Comparison of ENCODE assay signal across 8 mouse cellular contexts in genomic region chr15:97351016-97351415, GRCm38 (mm10).
DNase-seq lines count a peak whose midpoint lies in the region; ATAC-seq and TF ChIP-seq lines count a peak whose summit lies in the region.

No protein-coding gene starts in this region.

- DNase-seq in heart, adult 11 months, result peak; percentile 96
- DNase-seq in heart, embryonic 10.5 days (ENCODE audit: low spot score), result no peak
- DNase-seq in MEL (ENCODE audit: low read depth, low spot score), result peak; percentile 70
- peak; percentile 3 to 27 for DNase-seq in frontal cortex, adult 2 months (ENCODE audit: extremely low spot score in 1 of 2, low spot score in 1 of 2)
- peak; percentile 68 for DNase-seq in kidney, postnatal 14 days
- DNase-seq in lung, postnatal 4 days, result peak; percentile 81 to 86
- no peak for DNase-seq in Muller cell, postnatal 12 days (ENCODE audit: inconsistent ontology term)
- DNase-seq in hindbrain, embryonic 11.5 days (ENCODE audit: low spot score), result no peak

- no peaks in the 10 kb centered on the region for H3K36me3 ChIP-seq in heart, embryonic 10.5 days
- H3K36me3 ChIP-seq in MEL (ENCODE audit: control insufficient read depth in 1 of 2, insufficient read depth in 2 of 2, low read length in 2 of 2), result peaks cover 0 to 29% of the 10 kb centered on the region in 2 experiments; a peak in 2 of 4 replicates
- H3K36me3 ChIP-seq in hindbrain, embryonic 11.5 days (ENCODE audit: control insufficient read depth, insufficient read depth, low read length), result no peaks in the 10 kb centered on the region

- no peak for ATAC-seq in hindbrain, embryonic 11.5 days (ENCODE audit: low FRiP score)

- no peak for TF ChIP-seq EP300 in MEL (IDR thresholded peaks at IDR 0.05; ENCODE audit: low read depth in 1 of 2, low read length in 2 of 2)

- H3K79me2 ChIP-seq in MEL (ENCODE audit: control insufficient read depth, insufficient read depth, low read length, poor library complexity), result no peaks in the 10 kb centered on the region

- no peak; a peak in 1 of 4 replicates for TF ChIP-seq POLR2A in MEL (IDR thresholded peaks at IDR 0.05; ENCODE audit: control insufficient read depth in 1 of 2, insufficient read depth in 1 of 2, low read depth in 1 of 2, low read length in 2 of 2, poor library complexity in 1 of 2)

- TF ChIP-seq RAD21 in MEL (IDR thresholded peaks at IDR 0.05; ENCODE audit: low read depth, low read length), result no peak

- no peak overlapping the region for H3K27ac ChIP-seq in heart, embryonic 10.5 days
- H3K27ac ChIP-seq in MEL (ENCODE audit: control insufficient read depth, low read depth, low read length), result peak overlapping the region; percentile 73
- no peak overlapping the region for H3K27ac ChIP-seq in hindbrain, embryonic 11.5 days (ENCODE audit: low read depth, low read length)

- peaks cover 11% of the 10 kb centered on the region; the same call in 1 of the 2 replicates for H3K27me3 ChIP-seq in heart, embryonic 10.5 days (ENCODE audit: insufficient read depth, poor library complexity, severe bottlenecking)
- no peaks in the 10 kb centered on the region for H3K27me3 ChIP-seq in MEL (ENCODE audit: control insufficient read depth in 1 of 2, insufficient read depth in 2 of 2, low read length in 2 of 2)
- no peaks in the 10 kb centered on the region for H3K27me3 ChIP-seq in hindbrain, embryonic 11.5 days (ENCODE audit: control insufficient read depth, insufficient read depth, low read length)

- H3K9me3 ChIP-seq in heart, embryonic 10.5 days, result no peaks in the 10 kb centered on the region
- no peaks in the 10 kb centered on the region for H3K9me3 ChIP-seq in MEL (replicated peaks; ENCODE audit: insufficient read depth, low read length)
- no peaks in the 10 kb centered on the region for H3K9me3 ChIP-seq in hindbrain, embryonic 11.5 days (ENCODE audit: control insufficient read depth, low read length)

- H3K4me3 ChIP-seq in heart, embryonic 10.5 days, result no peak overlapping the region
- 0 out of 4 replicates have a peak overlapping the region, but pooled peaks of 1 of the 2 experiments have one; percentile 8 for H3K4me3 ChIP-seq in MEL (ENCODE audit: control insufficient read depth in 1 of 2, insufficient read depth in 1 of 2, low read depth in 2 of 2, low read length in 2 of 2)
- no peak overlapping the region for H3K4me3 ChIP-seq in hindbrain, embryonic 11.5 days (ENCODE audit: low read depth, low read length)

- 71% methylated on average over 8 of the region's 8 CpGs for WGBS in heart, embryonic 10.5 days
- 79% methylated on average over 8 of the region's 8 CpGs for WGBS in hindbrain, embryonic 11.5 days

- H3K4me1 ChIP-seq in heart, embryonic 10.5 days, result peaks cover 14% of the 10 kb centered on the region; the same call in 1 of the 2 replicates
- peaks cover 17 to 27% of the 10 kb centered on the region in 2 experiments for H3K4me1 ChIP-seq in MEL (ENCODE audit: control insufficient read depth in 1 of 2, insufficient read depth in 2 of 2, low read length in 2 of 2)
- H3K4me1 ChIP-seq in hindbrain, embryonic 11.5 days (replicated peaks; ENCODE audit: control insufficient read depth, insufficient read depth, low read length), result no peaks in the 10 kb centered on the region

- H3K9ac ChIP-seq in MEL (ENCODE audit: control insufficient read depth, low read depth, low read length, poor library complexity, severe bottlenecking), result peak overlapping the region; percentile 44
- H3K9ac ChIP-seq in hindbrain, embryonic 11.5 days (ENCODE audit: low read depth, low read length), result no peak overlapping the region

- no peak overlapping the region for H3K4me2 ChIP-seq in hindbrain, embryonic 11.5 days (replicated peaks; ENCODE audit: low read depth, low read length)

- TF ChIP-seq CTCF in MEL (IDR thresholded peaks at IDR 0.05 in 2 of 3, conservative IDR thresholded peaks at IDR 0.05 in 1 of 3; ENCODE audit: control insufficient read depth in 1 of 3, insufficient read depth in 1 of 3, low read depth in 2 of 3, low read length in 3 of 3, poor library complexity in 1 of 3, severe bottlenecking in 1 of 3), result no peak

TF ChIP-seq in MEL, 35 proteins besides CTCF, POLR2A, EP300 and RAD21:
- TF ChIP-seq MAX (IDR thresholded peaks at IDR 0.05; ENCODE audit: low read length), result peak; percentile 95
- TF ChIP-seq ETS1 (IDR thresholded peaks at IDR 0.05; ENCODE audit: low read depth, low read length), result no peak
- no peak for TF ChIP-seq ZKSCAN1 (IDR thresholded peaks at IDR 0.05; ENCODE audit: low read depth, low read length)
- peak; percentile 93 for TF ChIP-seq MYC (IDR thresholded peaks at IDR 0.05; ENCODE audit: low read depth, low read length)
- peak; percentile 86 for TF ChIP-seq USF1 (IDR thresholded peaks at IDR 0.05; ENCODE audit: low read depth, low read length)
TF ChIP-seq in MEL: peak in this region for 3.

Comparison
In these comparisons a context has a peak if more than half of its experiments do, and no peak if none do; other contexts are left out.
1. DNase-seq: peak in heart, adult 11 months (single experiment), MEL (single experiment), frontal cortex, adult 2 months (2 of 2), kidney, postnatal 14 days (single experiment) and lung, postnatal 4 days (2 of 2); none in heart, embryonic 10.5 days (single experiment), Muller cell, postnatal 12 days (single experiment) and hindbrain, embryonic 11.5 days (single experiment).